Mouse (Mus musculus): Measurements from ENCODE around the gene Nphs2.

- TF ChIP-seq CTCF (IDR thresholded peaks at IDR 0.05) (no peak), POLR2A (IDR thresholded peaks at IDR 0.05; ENCODE audit: insufficient read depth, low read depth, low read length) (no peak), EP300 (IDR thresholded peaks at IDR 0.05; ENCODE audit: insufficient read depth, low read depth, low read length) (no peak)
These were observed 21.8 kb upstream of the Nphs2 start for GRCm38 (mm10) chr1:156288556-156289221.

Data from heart, adult 2 months (tissue).